Mouse (Mus musculus): ENCODE measurements around the gene A4gnt. TPM values are rescaled to one million over a fixed set of nuclear protein-coding genes. Genes with fewer than 3 reads are reported as not detected.
A peak's percentile ranks its signal among the peaks of the same experiment; 100 is the strongest.

Gene A4gnt
- polyA plus RNA-seq, 1 experiment, result not detected

DNA sequence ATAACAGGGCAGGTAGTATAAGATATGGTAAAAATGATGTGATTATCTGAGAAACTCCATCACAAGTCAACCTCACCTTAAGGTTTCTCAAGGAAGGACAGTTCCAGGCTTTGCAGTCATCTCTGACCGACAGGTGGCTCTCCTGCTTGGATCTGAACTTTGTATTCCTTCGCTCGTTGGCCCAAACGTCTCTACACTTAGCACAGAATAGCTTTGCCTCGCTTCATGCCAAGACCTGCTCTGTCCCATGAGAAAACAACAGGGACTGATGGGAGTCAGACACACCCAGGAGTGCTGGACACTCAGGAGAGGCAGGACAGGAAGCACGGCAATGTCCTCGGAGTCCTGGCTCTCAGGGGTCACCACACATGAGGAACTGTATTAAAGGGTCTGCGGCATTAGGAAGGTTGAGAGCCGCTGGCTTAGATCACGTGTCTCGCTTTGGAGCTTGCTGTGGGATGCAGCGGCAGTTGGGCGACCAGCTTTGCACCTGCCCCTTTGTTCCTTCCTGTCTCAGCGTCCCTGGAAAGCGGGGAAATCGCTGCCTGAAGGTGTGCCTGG, 49.4 kb downstream of the A4gnt start:
- no peaks in the 10 kb centered on the region for H3K36me3 ChIP-seq (ENCODE audit: control insufficient read depth, insufficient read depth, low read length)
- H3K4me1 ChIP-seq (ENCODE audit: control insufficient read depth, insufficient read depth, low read length), result no peaks in the 10 kb centered on the region

DNA sequence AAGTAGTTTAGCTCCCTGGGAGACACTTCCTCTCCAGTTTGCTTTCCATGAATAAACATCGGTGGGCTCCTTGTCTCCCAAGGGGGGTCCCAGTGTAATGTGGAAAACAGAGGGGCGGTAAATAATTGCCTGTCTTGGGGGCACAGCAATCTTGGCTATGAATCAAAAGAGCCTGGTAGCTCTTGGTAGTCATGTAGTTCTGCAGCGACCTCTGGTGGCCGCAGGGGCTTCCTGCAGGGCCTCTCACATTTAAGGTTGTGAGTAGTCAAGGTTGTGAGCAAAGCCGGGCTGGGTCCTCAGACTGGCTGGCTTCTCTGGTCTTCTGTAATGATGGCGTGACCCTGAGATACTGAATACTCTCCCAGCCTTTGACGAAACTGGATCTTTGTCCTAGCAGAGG, 50.1 kb downstream of the A4gnt start:
- H3K36me3 ChIP-seq (ENCODE audit: control insufficient read depth, insufficient read depth, low read length), result no peaks in the 10 kb centered on the region

More for the DNA sequence above, 49.4 kb downstream of the A4gnt start:
- TF ChIP-seq POLR2A (IDR thresholded peaks at IDR 0.05; ENCODE audit: control insufficient read depth, low read depth, low read length) (no peak), CTCF (IDR thresholded peaks at IDR 0.05; ENCODE audit: control insufficient read depth, insufficient read depth, insufficient replicate concordance, low read depth, low read length) (no peak)
- Histone ChIP-seq H3K27me3 (ENCODE audit: control insufficient read depth, insufficient read depth, low read length) (no peaks in the 10 kb centered on the region), H3K27ac (ENCODE audit: control insufficient read depth, insufficient read depth, low read depth, low read length) (no peak overlapping the region), H3K4me3 (ENCODE audit: control insufficient read depth, low read depth, low read length) (no peak overlapping the region)

DNA sequence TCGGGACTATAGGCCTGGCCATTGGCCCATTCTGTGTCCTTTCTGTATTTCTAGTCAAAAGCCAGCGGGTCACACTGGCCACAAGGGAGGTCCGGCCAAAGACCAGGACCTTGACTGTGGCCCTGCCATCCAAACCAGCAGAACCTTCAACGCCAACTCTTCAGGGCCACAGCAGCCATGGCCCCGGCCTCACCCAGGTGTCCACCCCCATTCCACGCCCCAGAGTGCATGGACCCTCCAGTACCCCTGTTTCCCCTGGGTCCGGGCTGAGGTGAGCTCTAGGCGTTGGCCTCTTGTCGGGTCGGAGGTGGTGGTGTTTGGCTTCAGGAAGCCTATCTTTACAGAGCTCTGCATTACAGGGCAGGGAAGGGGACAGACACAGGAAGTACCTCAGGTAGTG, 50.6 kb downstream of the A4gnt start:
- TF ChIP-seq CTCF (IDR thresholded peaks at IDR 0.05; ENCODE audit: control insufficient read depth, insufficient read depth, insufficient replicate concordance, low read depth, low read length) (no peak), POLR2A (IDR thresholded peaks at IDR 0.05; ENCODE audit: control insufficient read depth, low read depth, low read length) (no peak)
- Histone ChIP-seq H3K4me1 (ENCODE audit: control insufficient read depth, insufficient read depth, low read length) (no peaks in the 10 kb centered on the region), H3K27ac (ENCODE audit: control insufficient read depth, insufficient read depth, low read depth, low read length) (no peak overlapping the region), H3K27me3 (ENCODE audit: control insufficient read depth, insufficient read depth, low read length) (no peaks in the 10 kb centered on the region), H3K36me3 (ENCODE audit: control insufficient read depth, insufficient read depth, low read length) (no peaks in the 10 kb centered on the region), H3K4me3 (ENCODE audit: control insufficient read depth, low read depth, low read length) (no peak overlapping the region)

More for the DNA sequence above, 50.1 kb downstream of the A4gnt start:
- TF ChIP-seq POLR2A (IDR thresholded peaks at IDR 0.05; ENCODE audit: control insufficient read depth, low read depth, low read length) (no peak), CTCF (IDR thresholded peaks at IDR 0.05; ENCODE audit: control insufficient read depth, insufficient read depth, insufficient replicate concordance, low read depth, low read length) (peak; percentile 81)
- H3K4me3 ChIP-seq (ENCODE audit: control insufficient read depth, low read depth, low read length), result no peak overlapping the region
- no peaks in the 10 kb centered on the region for H3K4me1 ChIP-seq (ENCODE audit: control insufficient read depth, insufficient read depth, low read length)
- no peak overlapping the region for H3K27ac ChIP-seq (ENCODE audit: control insufficient read depth, insufficient read depth, low read depth, low read length)
- H3K27me3 ChIP-seq (ENCODE audit: control insufficient read depth, insufficient read depth, low read length), result no peaks in the 10 kb centered on the region

DNA sequence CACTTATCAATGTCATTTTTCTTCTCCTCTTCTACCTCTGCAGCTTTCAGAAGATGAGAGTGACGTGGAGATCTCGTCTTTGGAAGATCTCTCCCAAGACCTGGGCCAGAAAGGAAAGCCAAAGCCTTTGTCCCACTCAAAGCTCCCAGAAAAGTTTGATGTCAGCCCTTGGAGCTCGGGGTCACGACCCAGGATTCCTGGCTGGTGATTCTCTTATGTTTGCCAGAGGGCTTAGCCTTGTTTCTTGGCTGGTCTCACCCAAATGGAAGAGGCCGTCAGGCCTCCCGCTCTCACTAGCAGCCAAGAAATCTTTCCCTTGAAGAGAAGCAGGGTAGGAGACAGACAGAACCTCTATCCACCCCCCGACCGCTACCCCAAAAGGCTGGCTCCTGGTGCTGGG, 55.3 kb downstream of the A4gnt start:
- Histone ChIP-seq H3K36me3 (ENCODE audit: control insufficient read depth, insufficient read depth, low read length) (no peaks in the 10 kb centered on the region), H3K27me3 (ENCODE audit: control insufficient read depth, insufficient read depth, low read length) (no peaks in the 10 kb centered on the region), H3K27ac (ENCODE audit: control insufficient read depth, insufficient read depth, low read depth, low read length) (no peak overlapping the region), H3K4me3 (ENCODE audit: control insufficient read depth, low read depth, low read length) (no peak overlapping the region), H3K4me1 (ENCODE audit: control insufficient read depth, insufficient read depth, low read length) (no peaks in the 10 kb centered on the region)
- TF ChIP-seq CTCF (IDR thresholded peaks at IDR 0.05; ENCODE audit: control insufficient read depth, insufficient read depth, insufficient replicate concordance, low read depth, low read length), result no peak
- TF ChIP-seq POLR2A (IDR thresholded peaks at IDR 0.05; ENCODE audit: control insufficient read depth, low read depth, low read length), result no peak

DNA sequence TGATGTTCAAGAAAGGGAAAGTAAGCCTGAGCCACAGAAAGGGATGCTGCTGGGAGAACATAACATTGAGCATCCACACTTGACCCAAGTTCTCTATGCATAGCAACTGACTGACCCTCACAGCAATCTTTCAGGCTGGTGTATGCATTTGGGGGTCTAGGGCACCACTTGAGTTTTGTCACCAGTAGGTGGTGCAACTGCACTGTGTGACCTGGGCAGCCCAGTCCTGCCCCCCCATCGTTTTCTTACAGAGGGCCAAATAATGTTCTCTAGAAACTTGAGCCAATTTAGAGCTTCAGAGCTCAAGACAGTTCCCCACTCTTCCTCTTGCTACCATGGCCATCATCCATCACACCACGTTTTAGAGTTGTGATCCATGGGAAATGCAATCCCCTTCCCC, 59.3 kb downstream of the A4gnt start:
- no peaks in the 10 kb centered on the region for H3K4me1 ChIP-seq (ENCODE audit: control insufficient read depth, insufficient read depth, low read length)
- no peak overlapping the region for H3K27ac ChIP-seq (ENCODE audit: control insufficient read depth, insufficient read depth, low read depth, low read length)
- H3K36me3 ChIP-seq (ENCODE audit: control insufficient read depth, insufficient read depth, low read length), result no peaks in the 10 kb centered on the region
- H3K4me3 ChIP-seq (ENCODE audit: control insufficient read depth, low read depth, low read length), result no peak overlapping the region
- no peaks in the 10 kb centered on the region for H3K27me3 ChIP-seq (ENCODE audit: control insufficient read depth, insufficient read depth, low read length)
- TF ChIP-seq POLR2A (IDR thresholded peaks at IDR 0.05; ENCODE audit: control insufficient read depth, low read depth, low read length) (no peak), CTCF (IDR thresholded peaks at IDR 0.05; ENCODE audit: control insufficient read depth, insufficient read depth, insufficient replicate concordance, low read depth, low read length) (no peak)

Other genes starting within 250 kb of the A4gnt start
- 17.2 and 20.2 TPM in 2 replicates for gene Mras, start 175.1 kb upstream of the A4gnt start, polyA plus RNA-seq (2012; rRNA removed)
- gene Nme9, start 161.0 kb upstream of the A4gnt start, polyA plus RNA-seq (2012; rRNA removed), result 0.22 and 0.28 TPM in 2 replicates
- 9.7 and 11.9 TPM in 2 replicates for gene Armc8, start 43.6 kb upstream of the A4gnt start, polyA plus RNA-seq (2012; rRNA removed)
- gene Dbr1, start 36.7 kb upstream of the A4gnt start, polyA plus RNA-seq (2012; rRNA removed), result 3.0 and 3.6 TPM in 2 replicates
- gene Dzip1l, start 17.0 kb downstream of the A4gnt start, polyA plus RNA-seq (2012; rRNA removed), result 0.54 and 0.69 TPM in 2 replicates
- gene Cldn18, start 104.8 kb downstream of the A4gnt start, polyA plus RNA-seq (2012; rRNA removed), result 0.04 TPM in 1 of 2 replicates, not detected in the other

Data from testis, adult 2 months (tissue).